Mouse (Mus musculus): ENCODE data around the gene Fam178b.

DNA sequence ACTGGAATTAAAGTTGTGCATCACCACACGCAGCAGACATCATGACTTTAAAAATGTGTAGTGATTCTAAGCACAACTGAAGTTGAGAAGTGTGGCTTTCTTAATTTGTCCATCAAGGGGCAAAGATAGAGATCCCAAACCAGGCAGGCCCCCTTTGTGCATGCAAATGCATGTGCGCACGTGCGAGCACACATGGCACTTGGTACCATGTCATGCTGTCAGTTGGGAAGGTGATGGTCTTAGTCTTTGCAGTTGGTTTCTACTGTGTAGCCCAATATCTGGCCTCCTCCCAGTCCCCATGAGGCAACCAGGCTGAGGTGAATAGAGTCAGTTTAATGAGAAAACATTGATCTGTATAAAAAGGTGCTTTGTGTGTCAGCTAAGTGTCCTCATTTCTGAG lies 153.1 kb downstream of the Fam178b start:
- TF ChIP-seq CTCF (IDR thresholded peaks at IDR 0.05; ENCODE audit: low read depth) = no peak
- TF ChIP-seq EP300 (IDR thresholded peaks at IDR 0.05; ENCODE audit: low read depth) = no peak
